Mouse (Mus musculus) B cell, adult 2 months (primary cell): ENCODE results near the gene Kdm2a.
A peak's percentile ranks its signal among the peaks of the same experiment; 100 is the strongest.

Experiments
- DNase-seq, 2 experiments: peaks; one replicate each; pipeline ENCODE4 v3.0.0; 2022

Kdm2a gene

DNA sequence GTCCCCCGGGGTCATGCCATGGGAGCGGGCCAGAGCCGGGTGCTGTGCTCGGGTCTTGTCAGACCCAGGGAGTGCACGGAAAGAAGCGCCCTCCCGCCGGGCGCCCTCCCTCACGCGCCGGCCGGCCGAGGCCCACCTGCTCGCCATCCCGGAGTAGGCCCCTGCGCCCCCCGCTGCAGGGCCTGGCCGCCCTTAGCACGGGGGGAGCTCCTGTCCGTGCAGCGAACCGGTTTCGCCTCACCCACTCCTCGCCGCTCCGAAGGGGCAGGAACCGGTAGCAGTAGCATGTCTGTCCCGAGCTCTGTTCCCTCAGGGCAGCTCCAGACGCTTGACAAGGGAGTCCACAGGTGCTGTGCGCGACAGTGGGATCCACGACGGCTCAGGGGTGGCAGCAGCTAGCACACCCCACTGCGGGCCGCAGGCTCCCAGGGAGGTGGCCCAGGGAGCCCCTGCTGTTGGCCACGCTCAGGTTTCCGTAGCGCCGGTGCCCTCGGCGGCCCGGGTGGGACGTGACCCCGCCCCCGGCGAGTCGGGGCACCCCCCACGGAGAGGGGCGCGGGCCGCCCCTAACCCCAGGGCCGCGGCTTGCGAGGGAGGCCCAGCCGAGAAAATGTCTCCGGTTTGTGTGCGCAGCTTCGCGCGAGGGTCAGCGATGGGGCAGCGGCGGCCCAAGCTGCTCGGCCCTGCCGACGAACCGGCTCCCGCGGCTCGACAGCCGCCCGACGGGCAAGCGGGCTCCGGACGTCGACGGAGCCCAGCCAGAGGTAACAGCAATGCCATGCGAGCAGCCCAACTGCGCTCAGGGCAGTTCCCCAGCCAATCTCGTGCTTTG is at the start of gene Kdm2a:
Kdm2a (minus strand) TSS at position 488 of the 832 bp plus-strand sequence.
- peak; percentile 61 to 68 for DNase-seq

- no peak for DNase-seq
Measured at GRCm38 (mm10) chr19:4447445-4447844, 49.4 kb upstream of the Kdm2a start.

DNA sequence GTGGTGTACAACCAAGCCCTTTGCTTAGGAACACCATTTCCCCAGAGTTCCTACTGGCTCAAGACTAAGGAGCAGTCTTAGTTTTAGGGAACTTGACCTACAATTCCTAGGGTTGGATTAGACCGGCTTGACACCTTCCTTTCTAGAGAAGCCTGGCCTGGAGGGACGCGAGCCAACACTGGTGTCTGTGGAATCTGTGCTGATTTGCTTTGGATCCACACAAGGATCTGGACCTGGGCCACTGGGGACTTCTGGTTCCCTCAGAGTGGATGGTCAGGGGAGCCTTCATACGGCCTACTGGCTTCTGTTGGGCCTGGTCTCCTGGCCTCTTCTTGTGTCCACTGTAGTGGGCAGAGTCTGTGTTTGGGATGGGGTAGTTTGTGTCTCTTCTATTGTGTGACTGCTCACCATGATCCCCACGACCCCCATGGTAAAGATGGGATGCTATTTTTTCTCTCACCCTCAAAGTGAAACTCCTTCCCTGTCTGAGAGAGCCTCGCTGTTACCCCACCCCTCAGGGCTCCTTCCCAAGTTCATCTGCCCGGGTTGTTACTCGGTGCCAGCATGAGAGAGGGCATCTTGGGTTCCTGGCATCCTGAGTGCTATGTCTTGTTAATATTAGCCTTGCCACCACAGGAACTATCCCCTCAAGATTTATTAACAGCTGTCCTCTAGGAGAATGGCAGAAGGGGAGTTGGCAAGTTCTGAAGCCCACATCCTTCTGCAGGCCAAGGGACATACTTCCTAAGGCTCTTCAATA is 48.8 kb upstream of the Kdm2a start:
- DNase-seq, result no peak

DNA sequence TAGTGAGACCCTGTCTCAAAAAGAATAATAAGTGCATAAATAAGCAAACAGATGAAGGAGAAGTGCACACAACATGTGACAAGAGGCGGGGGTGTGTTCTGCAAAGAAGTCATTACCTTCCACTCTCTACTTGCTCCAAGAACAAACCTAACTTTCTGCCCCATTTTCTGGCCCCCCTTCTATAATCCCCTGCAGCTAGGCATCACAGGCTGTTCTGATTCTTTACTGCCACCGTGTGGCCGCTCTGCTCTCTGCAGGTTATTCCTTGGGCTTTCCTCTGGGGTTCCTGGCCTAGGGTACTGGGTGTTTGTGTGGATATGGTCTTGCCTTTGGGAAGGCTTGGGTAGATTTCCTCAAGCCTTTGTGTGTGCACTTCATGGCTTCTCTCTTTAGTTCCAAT is 44.3 kb upstream of the Kdm2a start:
- peak; percentile 78 to 80 for DNase-seq

- DNase-seq, result no peak
Measured at GRCm38 (mm10) chr19:4441621-4442161, 43.6 kb upstream of the Kdm2a start.

GRCm38 (mm10) chr19:4441090-4441591 is 43.1 kb upstream of the Kdm2a start:
- peak; percentile 85 to 88 for DNase-seq

GRCm38 (mm10) chr19:4440222-4440621 is 42.1 kb upstream of the Kdm2a start:
- no peak for DNase-seq

DNA sequence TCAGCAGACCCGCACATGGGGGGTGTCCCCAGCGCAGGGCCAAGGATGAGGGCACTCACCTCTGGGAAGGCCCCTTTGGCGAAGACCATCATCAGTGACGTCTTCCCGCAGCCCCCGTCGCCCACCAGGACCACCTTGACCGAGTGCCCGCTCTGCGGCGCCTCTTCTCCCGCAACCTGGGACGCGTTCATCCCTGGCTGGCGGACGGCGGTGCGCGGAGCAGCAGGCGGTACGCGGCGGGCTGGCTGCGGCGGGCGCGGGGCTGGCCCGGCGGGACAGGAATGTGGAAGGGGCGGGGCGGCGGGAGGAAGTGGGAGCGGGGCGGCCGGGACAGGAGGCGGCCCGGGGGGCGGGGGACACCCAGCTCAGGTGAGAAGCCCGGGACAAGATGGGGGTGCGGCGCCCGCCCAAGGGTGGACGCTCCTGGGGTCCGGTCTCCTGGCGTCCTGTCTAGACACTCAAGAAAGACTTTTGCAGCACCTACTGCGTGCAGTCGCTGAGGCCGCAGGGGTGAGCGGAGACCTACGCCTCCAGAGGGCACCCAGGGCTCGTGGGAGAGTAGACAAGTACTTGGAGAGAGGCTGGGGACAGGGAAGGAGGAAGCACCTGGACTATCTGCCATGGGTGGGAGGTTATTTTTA is 41.2 kb upstream of the Kdm2a start, which contains the start of gene Rhod:
Rhod (minus strand) TSS at position 272 of the 641 bp plus-strand sequence.
- peak; percentile 34 to 39 for DNase-seq

DNA sequence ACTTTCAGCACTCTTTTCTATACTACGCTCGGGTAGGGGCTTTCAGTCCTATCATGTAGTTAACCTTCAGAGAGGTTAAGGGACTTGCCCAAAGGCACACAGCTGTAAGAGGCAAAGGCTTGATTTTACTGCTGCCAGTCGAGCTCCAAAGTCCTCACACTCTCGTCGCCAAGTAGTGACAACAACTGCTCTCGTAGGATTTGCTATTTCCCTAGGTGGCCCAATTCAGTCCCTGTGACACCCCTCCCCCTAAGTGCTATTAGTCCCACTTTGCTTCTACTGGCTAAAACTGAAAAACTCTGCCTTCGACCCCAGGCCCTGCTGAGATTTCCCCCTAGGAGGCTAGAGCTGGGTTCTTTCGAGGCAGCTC is 40.7 kb upstream of the Kdm2a start:
- DNase-seq, result peak in 1 of 2 experiments; percentile 9

DNA sequence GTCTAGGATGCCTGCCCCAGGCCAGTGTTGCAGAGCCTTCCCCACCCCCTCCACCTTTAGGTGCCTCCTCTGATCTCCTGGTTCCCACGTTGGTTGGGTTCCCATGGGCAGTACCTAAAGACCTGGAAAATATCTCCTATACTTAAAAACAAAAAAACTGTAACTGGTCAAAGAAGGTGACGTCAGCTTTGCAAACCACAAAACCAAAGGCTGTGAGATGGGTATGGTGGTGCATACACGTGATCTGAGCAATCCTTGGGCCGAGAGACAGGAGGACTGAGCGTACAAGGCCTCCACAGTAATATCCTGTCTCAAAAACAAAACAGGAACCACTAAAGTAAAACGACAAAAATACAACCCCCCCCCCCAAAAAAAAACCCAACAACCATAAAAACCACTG is 39.8 kb upstream of the Kdm2a start:
- DNase-seq, result peak; percentile 42 to 54

DNA sequence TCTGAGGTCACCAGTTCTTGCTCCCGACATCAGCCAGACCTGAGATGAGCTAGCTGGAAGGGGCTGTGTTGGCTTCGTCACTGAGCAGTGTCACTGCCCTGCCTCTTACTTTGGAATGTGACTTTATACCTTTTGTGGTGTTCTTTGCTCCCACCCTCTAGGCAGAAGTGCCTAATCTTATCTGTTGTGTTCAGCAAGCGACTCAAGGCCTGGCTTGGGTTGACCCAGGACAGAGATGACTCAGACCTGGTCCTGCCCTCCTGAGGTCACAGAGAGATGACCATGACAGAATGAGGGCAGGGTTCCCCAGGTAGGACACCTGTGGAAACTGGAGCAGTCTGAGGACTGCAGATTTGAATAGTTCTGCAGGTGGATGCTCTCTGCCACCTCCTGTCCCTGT is 38.2 kb upstream of the Kdm2a start:
- no peak for DNase-seq

GRCm38 (mm10) chr19:4434999-4435398 is 36.9 kb upstream of the Kdm2a start:
- DNase-seq, result no peak

- DNase-seq, result no peak
Measured at GRCm38 (mm10) chr19:4433756-4434155, 35.7 kb upstream of the Kdm2a start.

GRCm38 (mm10) chr19:4430091-4430620 is 32.1 kb upstream of the Kdm2a start:
- no peak for DNase-seq

DNA sequence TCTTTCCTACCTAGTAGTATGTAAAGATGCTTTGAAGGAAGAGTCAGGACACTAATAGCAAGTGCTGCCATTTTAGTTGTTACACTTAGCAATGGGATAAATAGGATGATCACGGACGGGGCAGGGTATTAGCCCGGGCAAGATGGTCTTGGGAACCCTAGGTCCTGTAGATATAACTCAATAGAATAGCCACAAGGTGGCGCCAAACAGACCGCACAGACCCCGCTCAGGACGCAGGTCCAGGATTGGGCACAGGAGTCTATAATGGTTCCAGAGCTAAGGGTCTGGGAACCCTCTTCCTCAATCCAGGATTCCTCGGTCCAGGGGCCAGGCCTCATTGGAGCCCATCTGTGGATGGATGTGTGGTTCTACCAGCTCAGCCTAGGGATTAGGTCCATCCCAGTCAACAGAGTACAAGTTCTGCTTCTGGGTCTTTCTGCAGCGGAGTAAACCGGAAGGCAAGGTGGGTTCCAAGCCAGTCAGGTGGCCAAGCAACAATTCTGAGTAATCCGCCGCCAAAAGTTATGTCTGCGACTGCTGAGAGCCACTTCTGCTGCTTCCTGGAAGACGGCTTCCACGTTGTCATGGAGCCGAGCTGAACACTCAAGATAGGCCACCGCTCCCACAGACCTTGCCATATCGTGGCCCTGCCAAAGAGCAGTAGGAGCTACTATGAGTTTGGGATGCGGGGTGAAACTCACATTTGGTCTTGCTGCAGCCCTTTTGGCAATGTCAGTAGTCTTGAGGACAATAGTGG is 27.7 kb upstream of the Kdm2a start:
- DNase-seq, result peak; percentile 60 to 61

- no peak for DNase-seq
Measured at GRCm38 (mm10) chr19:4423021-4423420, 24.9 kb upstream of the Kdm2a start.

GRCm38 (mm10) chr19:4422581-4422980 is 24.5 kb upstream of the Kdm2a start:
- no peak for DNase-seq

DNA sequence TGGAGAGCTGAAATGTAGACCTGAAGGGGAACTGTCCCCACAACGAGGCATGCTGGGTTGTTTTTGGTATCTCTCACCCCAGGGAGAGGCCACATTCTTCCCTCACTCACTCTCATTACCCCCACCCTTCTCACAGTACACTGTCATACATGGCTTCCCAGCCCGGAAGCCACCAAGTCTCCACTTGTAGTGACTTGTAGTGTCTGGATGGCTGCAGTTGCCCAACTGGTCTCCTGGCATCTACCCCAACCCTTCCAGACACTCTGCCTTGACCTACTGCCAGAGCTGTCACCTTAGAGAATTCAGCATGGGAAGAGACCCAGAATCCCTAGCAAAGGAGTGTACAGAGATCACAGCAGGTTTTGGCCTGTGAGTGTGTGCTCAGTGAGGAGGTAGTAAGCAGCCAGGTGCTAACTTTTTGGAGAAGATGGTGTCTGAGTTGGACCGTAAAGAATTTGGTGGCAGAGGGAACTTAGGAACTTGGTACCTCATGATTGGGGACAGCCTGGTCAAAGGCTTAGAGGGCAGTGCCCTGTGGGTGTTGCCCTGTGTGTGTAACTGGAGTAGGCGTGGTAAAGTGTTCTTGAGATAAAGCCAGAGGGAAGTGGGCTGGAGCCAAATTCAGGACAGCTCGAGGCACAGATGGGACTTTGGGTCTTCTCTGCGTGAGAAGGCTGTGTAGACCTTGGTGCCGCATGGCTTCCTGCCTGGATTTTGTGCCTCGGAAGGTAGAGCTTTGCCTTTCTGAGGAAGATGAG is 22.2 kb upstream of the Kdm2a start:
- no peak for DNase-seq

GRCm38 (mm10) chr19:4419711-4420110 is 21.6 kb upstream of the Kdm2a start:
- DNase-seq, result no peak

DNA sequence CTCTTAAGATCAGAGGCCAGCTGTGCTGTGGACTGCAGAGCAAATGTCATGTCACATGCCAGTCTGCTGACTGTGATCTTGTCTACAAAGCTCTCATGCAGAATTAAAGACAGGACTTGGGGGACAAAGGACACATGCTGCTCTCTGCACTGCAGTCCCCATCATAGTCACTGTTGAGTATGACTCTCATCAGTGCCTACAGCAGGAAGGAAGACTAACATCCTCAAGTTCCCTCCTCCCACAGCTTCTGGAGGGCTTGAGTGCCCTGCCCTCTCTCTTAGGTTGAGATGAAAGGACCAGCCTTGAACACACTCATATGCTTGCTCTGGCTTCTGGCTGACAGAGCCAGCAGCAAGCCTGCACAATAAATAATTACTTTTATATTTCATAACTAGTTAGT is 19.6 kb upstream of the Kdm2a start:
- no peak for DNase-seq

GRCm38 (mm10) chr19:4417183-4417582 is 19.1 kb upstream of the Kdm2a start:
- peak; percentile 80 for DNase-seq
